Mouse (Mus musculus) left cerebral cortex, adult 11 months (tissue): ENCODE data around the gene Ranbp3l.
"Not testable (repeated sequence)": the region's sequence is repeated elsewhere in the genome, so short reads cannot be mapped to it uniquely, and the experiment has no call there.

Source experiments
- DNase-seq: peaks from one replicate; pipeline ENCODE4 v3.0.0; 2022; ENCODE audit warnings: low spot score

The Ranbp3l gene

DNA sequence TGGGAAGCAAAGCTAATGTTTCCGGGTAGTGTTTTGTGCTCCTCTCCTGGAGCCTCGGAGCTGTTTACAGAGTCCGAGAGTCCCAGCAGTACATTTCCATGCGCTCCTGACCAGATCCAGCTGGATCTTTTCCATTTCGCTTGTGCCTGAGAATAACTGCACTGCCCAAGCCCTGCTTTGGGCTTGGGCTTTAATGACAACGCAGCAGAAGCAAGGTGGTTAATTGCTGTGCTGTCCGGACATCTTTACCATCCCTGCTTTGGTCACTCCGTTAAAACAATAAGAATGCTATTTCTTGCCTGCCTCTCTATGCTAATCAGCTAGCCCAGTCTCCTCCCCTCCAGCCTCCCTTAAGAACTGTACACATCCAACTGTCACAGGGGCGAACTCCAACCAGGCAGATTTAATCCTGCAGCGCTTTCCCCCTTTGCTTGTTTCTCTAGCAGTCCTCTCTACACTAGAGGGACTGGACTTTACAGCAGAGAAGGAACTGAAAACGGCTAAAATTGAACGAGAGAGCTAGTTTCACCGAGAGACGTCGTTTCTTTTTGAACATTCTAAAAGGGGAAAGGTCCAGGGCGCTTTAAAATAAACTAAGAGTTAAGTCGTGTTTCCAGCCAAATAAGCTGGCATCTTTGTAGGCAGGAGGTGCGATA is at the start of gene Ranbp3l:
TSS of gene Ranbp3l (plus strand) at position 377 of the 656 bp plus-strand sequence.
- DNase-seq: no peak

DNA sequence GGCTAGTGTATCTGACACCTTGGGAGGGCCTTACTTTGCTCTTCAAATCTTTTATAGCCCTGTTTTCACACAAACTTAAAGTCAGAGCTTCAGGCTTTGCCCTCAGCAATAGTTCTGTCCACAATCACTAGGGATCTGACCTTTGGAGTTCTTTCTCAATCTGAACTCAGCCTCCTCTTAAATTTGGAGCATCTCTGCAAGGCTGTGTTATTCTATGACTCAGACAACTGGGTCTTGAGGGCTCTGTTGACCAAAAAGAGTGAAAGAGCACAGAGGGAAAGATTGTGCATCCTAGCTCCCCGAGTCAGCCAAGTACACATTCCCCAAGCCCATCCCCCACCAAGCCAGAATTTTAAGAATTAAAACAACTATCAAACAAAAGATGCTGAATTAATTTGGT is 37.7 kb upstream of the Ranbp3l start:
- no peak for DNase-seq

DNA sequence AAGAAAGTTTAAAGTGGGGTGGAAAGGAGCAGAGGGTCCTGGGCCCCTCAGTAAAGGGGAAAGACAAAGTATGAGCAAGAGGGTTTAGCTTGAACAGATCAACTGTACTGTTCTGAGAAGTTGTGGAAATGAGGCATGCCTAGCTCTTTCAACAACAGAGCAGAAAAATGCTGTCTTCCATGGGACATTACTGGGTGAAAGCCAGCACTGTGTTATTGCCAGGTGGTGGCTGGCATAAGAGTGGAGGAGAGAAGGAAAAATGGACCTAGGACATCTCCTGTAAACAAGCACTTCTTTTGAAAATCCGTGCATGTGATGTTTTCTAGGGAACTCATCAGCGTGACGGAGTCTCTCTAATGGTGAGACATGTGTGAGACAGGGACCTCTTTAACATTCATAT is 30.8 kb upstream of the Ranbp3l start:
- DNase-seq: no peak

DNA sequence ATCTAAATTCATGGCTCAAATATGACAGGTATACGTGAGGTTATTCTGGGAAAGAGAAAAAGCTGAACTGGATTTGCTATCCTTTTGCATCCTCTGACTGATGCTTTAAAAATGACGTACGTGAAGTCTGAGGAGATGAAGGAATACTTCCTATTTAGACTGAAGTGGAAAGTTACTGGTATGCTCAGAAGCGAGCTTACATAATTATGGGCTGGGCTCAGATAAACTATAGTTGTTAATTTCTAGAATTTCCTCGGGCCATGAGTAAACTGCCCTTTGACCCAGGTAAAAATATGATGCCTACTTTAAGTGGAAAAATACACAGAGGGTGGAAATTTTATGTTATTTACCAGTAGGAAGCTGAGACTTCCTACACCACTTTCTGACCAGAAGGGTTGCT is 26.9 kb upstream of the Ranbp3l start:
- DNase-seq: no peak

DNA sequence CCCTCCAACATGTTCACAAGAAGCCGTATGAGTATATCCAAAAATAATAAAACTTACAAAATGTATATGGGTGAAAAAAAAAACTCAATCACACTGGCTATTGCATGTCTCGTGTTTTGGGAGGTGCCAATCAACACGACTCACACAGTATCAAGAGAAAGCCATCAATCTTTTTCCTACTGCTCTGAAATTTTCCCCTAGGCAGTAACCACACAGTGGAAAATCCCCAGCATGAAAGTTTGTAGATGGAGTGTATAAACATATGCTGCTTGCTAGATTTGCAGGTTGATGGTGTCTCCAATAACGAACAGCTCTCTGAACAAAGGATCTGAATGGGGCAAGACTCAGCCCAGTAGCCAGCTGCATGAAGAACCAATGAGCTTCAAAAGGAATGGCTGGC is 16.9 kb upstream of the Ranbp3l start:
- no peak for DNase-seq

DNA sequence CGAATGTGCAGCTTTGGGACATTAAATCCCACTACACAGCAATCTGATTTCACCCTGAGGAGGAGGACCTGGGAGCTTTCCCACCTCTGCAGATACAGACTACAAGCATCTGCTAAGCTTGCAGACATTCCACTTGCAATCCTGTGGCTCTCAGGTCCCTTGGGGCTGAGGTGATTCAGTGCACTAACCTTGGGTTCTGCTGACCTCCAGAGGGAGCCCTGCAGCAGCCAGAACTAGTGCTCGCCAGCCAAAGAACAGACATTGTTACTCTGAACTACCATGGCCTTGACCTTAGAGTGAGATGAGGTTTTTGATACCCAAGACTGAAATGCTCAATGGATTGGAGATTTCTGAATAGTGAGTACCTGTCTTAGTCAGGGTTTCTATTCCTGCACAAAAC is 4.4 kb upstream of the Ranbp3l start:
- DNase-seq: no peak

DNA sequence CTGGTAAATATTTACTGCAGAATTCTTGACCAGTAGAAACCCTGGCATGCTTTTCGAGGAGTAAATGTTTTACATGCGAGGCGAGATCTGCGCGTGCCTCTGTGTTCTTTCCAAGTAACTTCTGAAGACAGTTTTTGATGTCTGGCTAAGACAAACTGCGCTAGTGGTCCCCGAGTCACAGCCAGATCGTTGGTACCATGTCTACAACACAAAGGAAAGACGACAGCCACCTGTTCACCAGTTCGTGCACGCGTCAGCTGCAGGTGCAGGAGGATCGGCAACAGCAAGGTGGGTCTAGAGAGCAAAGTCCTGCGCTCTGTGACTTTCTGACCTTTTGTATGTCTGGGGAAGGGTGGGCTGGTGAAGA is 463 bp downstream of the Ranbp3l start:
- no peak for DNase-seq

DNA sequence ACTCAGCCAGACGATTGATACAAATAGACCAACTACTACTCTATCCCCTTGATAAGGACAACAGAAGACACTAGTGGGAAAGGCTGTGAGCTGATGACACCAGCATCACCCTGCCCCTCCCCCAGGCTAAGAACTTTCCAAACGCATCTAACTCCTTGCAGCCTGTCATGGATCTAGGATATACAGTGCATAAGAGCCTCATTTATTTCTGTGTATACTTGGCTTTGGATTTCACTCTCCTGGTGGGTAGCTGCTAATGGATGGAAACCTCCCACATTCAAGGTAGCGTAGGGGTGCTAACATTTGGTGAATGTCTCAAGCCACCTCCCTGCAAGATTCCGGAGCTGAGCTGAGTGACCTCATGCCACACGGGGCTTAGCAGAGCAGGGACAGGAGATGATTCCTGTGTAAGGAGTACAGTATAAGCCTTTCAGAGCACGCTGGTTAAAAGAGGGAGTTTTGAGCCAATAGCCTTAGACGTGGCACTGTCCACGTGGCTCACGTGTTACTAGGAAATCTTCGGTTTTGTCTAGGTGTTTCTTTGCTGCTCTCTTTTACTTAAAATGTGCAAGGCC is 1.4 kb downstream of the Ranbp3l start:
- DNase-seq: no peak

DNA sequence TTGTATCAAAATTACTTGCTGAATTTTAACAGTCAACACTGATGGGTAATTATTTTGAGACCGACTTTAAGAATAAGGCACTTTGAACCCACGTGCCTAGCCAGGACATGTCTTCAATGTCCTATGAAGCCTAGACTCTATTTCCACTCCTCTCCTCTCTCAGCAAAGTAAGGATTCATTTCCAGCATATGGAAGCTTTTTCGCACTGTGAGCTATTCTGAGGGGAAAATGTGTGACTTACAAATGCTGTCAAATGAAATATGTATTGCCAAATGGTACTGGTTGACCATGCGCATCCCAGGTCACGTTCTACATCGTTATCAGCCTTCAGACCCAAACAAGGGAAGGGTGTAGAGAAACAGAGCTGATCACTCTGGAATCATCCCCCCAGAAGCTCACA is 23.5 kb downstream of the Ranbp3l start:
- DNase-seq: no peak

DNA sequence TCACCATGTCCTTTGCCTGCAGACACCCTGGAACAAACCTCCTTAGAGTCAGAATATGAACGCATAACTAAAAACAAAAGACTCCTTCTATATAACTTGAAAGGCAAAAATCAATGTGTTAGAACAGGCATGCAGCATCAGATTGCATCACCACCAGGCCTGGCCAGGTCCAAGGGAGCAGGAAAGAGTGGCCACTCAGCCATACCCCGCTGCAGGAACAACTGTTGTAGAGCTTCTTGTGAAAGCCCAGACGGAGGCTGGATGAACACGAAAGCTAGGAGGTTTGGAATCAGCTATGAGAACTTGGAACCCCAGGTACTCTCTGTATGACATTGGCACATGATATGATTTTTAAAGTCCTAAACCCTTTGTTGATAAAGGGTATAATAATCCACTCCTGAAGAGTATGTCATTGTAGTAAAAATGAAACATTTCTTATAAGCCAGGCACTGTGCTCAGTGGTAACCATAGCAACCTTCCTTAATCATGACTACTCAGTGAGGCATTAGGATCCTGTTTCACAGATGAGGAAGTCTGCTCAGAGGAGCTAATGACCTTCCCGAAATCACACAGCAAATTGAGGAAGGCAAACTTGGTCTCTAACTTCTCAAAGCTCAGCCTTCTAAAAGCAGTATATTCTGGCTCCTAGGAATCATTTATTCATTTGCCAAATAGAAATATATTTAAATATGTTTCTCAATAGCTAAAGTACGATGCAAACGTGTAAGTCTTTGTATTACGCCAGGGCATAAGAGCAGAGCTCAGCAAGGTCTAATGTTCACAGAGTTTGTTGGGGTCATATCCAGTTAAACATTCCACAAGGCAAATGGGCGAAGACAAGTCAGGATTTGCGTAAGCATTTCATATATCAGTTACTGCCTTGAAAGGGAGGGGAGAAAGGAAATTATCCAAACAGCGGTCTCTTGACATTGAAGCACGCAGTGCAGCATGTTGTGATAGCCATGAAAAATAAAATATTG is 24.4 kb downstream of the Ranbp3l start:
- DNase-seq: no peak

DNA sequence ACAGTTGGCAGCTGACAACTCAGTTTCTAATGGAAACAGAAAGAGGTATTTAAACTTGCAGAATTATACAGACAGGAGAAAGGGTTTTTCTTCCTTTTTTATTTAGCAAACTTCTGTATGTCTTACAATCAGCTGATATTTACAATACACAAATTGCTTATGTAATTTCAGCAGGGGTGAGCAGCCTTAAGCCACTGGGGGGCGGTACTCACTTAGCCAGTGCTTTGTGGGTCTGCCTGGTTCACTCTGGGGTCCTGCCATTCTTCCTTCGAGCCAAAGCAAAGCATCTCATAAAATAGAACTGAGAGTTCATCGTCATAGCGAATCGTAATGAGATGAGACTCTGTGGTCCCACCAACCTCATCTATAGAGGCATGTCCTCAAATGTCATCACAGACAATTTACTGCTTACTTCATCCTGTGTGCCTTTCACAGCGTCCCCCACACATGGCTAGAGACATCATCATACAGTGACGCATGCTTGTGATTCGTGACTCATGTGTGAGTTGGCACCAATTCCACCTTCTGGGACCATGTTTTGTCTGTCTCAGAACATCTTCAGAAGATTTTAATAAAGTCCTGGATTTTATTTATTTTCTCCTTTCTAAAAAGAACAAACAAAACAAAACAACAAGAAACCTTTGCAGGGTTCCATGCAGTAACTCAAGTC is 27.0 kb downstream of the Ranbp3l start:
- DNase-seq: no peak

DNA sequence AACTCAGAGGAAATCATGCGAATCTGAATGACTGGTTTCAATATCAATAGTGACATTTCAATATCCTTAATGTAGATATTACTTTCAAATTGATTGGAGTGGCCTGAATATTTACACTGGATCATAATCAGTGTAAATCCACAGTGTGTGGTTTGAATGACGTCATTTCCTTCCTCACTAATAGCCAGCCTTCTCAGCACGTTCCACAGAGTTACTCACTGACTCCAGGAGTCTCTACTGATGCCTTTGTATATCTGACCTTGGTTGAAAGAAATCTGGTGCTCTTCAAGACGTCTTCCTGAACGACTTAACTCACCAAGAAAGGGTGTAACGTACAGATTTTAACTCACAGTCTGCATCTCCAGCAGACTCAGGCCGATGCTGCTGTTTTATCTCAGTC is 27.7 kb downstream of the Ranbp3l start:
- no peak for DNase-seq

DNA sequence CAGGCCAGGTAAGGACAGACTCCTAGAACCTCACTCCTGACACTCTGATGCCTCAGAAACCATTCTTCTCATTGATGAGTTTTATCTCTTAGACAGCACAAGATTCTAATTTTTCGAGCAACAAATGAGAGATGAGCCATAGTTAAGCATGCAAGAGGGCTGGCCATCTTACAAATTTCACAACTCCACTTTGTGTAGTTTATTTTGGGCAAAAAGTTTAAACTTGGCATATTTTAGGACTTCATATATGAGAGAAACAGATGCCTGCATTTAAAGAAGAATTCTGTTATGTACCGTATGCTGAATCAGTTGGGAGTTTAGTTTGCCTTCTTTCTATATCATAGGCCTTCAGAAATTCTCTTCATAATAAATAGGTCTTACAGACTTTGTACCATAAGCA is 35.0 kb downstream of the Ranbp3l start:
- DNase-seq: no peak

DNA sequence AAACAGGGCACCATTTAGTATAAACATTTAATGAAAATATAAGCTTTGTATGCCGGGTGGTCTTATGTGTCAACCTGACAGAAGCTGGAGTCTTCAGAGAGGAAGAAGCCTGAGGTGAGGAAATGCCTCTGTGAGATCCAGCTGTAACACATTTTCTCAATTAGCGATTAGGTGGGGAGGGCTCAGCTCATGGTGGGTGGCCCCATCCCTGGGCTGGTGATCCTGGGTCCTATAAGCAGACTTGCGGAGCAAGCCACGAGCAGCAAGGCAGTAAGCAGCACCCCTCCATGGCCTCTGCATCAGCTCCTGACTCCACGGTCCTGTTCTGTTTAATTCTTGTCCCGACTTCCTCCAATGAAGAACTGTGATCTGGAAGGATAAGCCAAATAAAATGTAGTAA is 41.4 kb downstream of the Ranbp3l start:
- DNase-seq: no peak

DNA sequence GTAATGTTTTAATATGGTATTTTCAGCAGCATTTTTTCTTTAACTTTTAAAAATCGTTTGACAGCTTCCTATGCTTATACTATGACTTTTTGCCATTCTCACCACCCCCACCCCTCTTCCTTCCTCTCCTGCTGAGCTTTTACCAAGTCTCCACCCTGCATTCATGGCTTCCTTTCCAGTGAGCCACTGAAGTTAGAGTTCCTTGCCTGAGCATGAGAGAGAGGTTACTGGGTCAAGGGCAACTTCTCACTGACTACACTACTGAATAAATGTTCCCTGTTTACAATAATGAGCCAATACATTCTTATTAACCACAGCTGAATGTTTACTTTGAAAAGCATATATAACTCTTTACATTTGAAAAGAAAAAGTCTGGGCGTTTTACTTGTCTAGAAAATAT is 46.8 kb downstream of the Ranbp3l start:
- no peak for DNase-seq

DNA sequence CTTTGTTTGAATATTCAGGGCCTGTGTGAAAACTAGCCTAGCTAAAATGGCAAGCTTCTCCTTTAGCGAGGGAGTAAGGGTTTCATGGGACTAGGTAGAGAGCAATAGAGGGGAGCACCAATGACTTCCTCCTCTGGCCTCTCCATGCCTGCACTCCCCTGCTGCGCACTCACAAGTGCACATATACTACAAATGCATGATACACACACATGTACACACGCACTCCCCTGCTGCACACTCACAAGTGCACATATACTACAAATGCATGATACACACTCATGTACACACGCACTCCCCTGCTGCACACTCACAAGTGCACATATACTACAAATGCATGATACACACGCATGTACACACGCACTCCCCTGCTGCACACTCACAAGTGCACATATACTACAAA is 47.7 kb downstream of the Ranbp3l start:
- not testable (repeated sequence) for DNase-seq

DNA sequence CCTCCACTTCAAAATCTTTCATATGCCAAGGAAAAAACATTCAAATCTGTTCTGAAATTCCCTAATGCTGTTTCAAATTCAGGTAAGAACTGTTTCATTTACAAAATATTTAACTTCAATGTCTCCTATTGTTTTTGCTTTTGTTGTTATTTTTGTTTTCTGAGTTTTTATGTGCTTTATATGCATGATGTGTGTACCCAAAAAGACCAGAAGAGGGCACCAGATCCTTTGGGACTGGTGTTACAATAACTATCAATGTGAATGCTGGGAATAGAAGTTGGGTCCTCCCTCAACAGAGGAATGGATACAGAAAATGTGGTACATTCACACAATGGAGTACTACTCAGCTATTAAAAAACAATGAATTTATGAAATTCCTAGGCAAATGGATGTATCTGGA is 88.0 kb downstream of the Ranbp3l start:
- no peak for DNase-seq

DNA sequence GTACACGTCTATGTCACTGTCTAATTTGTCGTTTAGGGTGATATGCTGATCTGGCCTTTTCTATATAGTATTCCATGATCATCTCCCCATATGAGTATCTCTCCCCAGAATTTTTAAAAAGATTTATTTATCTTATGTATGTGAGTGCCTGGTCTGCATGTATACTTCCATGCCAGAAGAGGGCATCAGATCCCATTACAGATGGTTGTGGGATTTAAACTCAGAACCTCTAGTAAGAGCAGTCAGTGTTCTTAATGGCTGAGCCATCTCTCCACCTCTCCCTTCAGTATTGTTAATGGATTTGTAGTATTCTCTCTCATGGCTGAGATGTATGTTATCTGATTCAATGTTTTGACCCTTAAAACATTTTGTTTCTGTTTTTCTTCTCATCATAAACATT is 92.1 kb downstream of the Ranbp3l start:
- DNase-seq: no peak

DNA sequence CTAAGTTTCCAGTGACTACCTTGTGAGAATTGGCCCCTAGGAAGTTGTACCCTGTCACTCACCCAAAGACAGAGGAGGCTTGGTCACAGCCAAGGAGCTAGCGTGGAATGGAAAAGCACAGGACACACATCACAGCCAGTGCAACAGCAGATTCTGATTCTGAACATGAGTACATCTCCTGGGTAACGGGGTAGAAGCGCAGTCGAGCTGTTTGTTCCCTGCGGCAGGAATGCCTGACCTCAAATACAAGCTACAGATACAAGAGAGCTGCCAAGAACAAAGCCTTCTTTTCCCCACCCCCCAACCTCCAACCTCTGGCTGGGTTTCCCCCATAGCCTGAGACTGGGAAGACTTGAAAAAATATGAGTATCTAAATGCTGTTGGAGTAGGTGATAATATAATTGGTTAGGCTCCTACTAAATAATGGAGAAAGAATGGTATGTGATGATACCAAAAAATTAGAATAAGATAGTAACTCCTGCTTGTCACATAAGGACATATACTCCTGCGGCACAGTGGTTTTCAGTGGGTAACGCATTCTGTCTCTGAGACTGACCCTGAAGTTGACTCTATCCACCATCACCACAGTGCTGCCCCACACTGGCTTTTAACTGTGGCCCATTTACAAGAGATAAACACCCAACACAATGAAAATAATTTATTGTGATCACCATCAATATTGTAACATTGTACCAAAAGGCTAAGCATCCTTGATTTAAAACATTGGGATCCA is 93.6 kb downstream of the Ranbp3l start:
- peak; percentile 31 for DNase-seq

DNA sequence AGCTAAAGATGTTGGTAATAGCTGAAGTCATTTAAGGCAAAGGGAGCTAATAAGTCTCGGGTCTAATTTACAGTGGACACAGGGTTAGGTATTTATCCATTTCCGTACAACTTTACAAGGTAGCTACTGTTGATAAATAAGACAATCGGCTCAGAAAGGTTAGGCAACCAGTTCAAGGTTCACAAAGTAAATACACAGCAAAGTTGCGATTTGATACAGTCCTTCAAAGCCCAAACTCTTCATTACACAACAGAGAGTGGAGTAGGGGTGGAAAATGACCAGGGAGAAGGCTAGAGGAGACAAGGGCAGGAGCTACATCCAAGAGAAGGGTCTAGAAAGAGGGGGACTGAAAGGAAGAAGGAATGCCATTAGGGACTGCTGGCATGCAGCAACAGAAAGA is 101.1 kb downstream of the Ranbp3l start:
- no peak for DNase-seq

DNA sequence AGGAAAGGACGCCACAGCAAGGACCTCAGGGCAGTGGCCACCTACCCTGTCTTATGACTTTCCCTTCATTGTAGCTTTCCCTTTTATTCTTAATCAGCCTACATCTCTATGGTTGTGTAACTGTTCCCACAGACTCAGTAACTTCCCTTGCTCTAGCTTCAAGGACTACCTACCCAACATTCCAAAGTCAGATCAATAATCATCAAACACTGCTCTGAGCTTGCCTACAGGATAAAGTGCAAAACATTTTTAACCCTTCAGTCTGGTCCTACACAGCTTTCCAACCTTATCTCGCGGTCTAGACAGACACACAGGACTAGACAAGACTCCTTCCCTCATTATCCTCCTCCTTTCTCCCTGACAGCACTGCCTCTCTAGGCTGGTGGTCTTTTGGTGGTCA is 102.6 kb downstream of the Ranbp3l start:
- no peak for DNase-seq
